Mouse (Mus musculus) stomach, embryonic 16.5 days (tissue): Measurements from ENCODE around the gene Casc3. TPM values are rescaled to one million over a fixed set of nuclear protein-coding genes. Genes with fewer than 3 reads are reported as not detected.

Source experiments
- ATAC-seq: fragments of 200-750 bp; cut with Nextera tagmentation; 2 replicates; pipeline ENCODE4 v1.8.0; 2017; ENCODE audit warnings: moderate number of reproducible peaks, moderate TSS enrichment; ENCODE audit not compliant: insufficient read depth, low FRiP score
- H3K27ac ChIP-seq: fragments of 300-500 bp; sonication (generic); 2 replicates; pipeline ENCODE4 v1.5.1; 2014; ENCODE audit warnings: low read length
- H3K27me3 ChIP-seq: fragments of 300-500 bp; sonication (generic); 2 replicates; pipeline ENCODE4 v1.6.1; 2014; ENCODE audit warnings: low read length, control low read depth, mixed read lengths; ENCODE audit not compliant: control insufficient read depth, insufficient read depth
- H3K36me3 ChIP-seq: fragments of 300-500 bp; sonication (generic); 2 replicates; pipeline ENCODE4 v1.6.1; 2014; ENCODE audit warnings: low read length; ENCODE audit not compliant: control insufficient read depth, insufficient read depth
- H3K4me1 ChIP-seq: fragments of 300-500 bp; sonication (generic); 2 replicates; pipeline ENCODE4 v1.6.1; 2014; ENCODE audit warnings: low read length, control low read depth, mixed read lengths; ENCODE audit not compliant: control insufficient read depth, insufficient read depth
- H3K4me2 ChIP-seq: fragments of 300-500 bp; sonication (generic); 2 replicates; pipeline ENCODE4 v1.6.1; 2014; ENCODE audit warnings: low read depth, low read length, mixed read lengths
- H3K4me3 ChIP-seq: fragments of 300-500 bp; sonication (generic); replicated peaks from 2 replicates; pipeline ENCODE4 v1.5.1; 2014; ENCODE audit warnings: mild to moderate bottlenecking, low read length
- H3K9ac ChIP-seq: fragments of 300-500 bp; sonication (generic); 2 replicates; pipeline ENCODE4 v1.6.1; 2014; ENCODE audit warnings: low read length
- H3K9me3 ChIP-seq: fragments of 300-500 bp; sonication (generic); replicated peaks from 2 replicates; pipeline ENCODE4 v1.6.1; 2016; ENCODE audit warnings: low read length, control low read depth; ENCODE audit not compliant: control insufficient read depth
- WGBS: fragments of 180-500 bp; shearing (Covaris S2); extraction: QIAGEN DNeasy Blood & Tissue Kit; methylation state at CpG from one replicate; pipeline ENCODE4 v1.1.7; 2014; 5-methylcytosine and 5-hydroxymethylcytosine counted together
- polyA plus RNA-seq: library from polyadenylated mRNA; unstranded; fragments of >200 nt; fragmentation: Nextera tagmentation; extraction: Ambion mirVana; gene quantifications from 2 replicates; pipeline ENCODE4 v1.2.1, GENCODE M21; 2015

Gene Casc3
- polyA plus RNA-seq, 1 experiment from 2014 or later = 26.3 TPM

DNA sequence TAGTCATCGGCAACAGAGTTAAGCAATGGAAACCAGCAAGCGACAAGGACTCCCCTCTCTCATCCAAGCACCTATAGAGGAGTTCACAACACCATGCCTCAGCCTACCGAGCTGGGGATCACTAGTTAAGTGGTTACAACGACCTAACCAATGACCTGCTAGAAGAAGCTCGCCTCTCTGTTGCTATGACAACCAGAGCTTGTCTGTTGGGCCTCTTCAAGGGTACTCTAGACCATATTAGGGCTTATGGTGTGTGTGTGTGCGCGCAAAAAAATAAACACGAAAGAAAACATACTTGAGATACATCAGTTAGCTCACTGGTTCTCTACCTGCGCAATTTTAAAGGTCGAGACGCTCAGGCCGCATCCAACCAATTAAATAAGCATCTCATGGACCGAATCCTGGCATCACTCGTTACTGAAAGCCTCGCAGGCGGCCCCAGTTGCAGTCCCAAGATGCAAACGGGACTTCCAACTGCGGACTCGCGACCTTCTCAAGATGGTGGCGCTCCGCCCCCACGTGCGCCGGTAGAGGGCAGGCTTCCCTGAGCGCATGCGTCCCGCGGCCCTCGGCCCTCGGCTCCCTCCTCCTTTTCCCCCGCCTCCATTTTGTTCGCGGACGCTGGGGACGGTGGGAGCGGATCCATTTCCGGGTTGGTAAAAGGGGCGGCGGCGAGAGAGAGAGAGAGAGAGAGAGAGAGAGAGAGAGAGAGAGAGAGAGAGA, 58.5 kb downstream of the Casc3 start, which contains the start of gene Wipf2:
Wipf2 (plus strand) TSS at position 611 of the 723 bp plus-strand sequence.
- H3K27ac ChIP-seq = peak within 1 kb of the TSS; percentile 87
- 0 out of 2 replicates have a peak, but pooled peaks cover 7% of the 10 kb centered on the region for H3K36me3 ChIP-seq
- no peaks in the 10 kb centered on the region for H3K27me3 ChIP-seq
- H3K9me3 ChIP-seq = no peaks in the 10 kb centered on the region
- peaks cover 11% of the 10 kb centered on the region; the same call in 1 of the 2 replicates for H3K4me1 ChIP-seq
- peak; percentile 93 for ATAC-seq
- peak within 1 kb of the TSS; percentile 85 for H3K4me2 ChIP-seq
- H3K9ac ChIP-seq = peak within 1 kb of the TSS; percentile 90
- 6% methylated on average over 38 of the region's 41 CpGs for WGBS
- peak within 1 kb of the TSS; percentile 72 for H3K4me3 ChIP-seq

DNA sequence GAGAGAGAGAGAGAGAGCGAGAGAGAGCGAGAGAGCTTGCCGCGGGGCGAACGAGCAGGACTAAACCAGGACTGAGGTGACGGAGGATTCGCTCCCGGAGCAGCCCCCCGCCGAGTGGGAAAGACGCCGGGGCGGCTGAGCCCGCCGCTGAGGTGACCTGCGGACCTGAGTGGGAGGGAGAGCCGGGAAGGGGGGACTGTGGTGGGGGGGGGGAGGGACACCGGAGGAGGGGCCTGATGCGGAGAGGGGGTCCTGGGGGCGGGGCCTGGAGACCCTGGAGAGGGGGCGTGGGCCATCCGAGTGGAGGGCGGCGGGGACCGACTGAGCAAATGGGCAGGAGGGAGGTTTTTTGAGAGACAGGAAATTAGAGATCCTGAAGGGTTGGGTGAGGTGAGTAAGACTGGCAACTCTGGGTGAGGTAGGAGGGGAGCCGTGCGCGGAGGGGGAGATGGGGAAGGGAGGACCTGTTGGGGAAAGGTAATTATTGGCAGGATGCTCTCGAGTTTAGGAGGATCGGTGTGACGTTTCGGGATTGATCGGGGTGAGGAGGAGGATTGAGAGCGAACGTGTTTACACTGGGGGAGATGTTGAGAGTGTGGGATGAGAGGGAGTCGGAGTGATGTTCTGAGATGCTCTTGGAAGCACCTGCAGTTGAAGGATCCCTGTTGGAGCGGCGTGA, 59.2 kb downstream of the Casc3 start:
- Histone ChIP-seq H3K27ac (peak overlapping the region; percentile 87), H3K9ac (peak overlapping the region; percentile 90), H3K4me1 (peaks cover 11% of the 10 kb centered on the region; the same call in 1 of the 2 replicates), H3K4me2 (peak overlapping the region; percentile 77), H3K4me3 (peak overlapping the region; percentile 72), H3K27me3 (no peaks in the 10 kb centered on the region), H3K36me3 (0 out of 2 replicates have a peak, but pooled peaks cover 7% of the 10 kb centered on the region), H3K9me3 (no peaks in the 10 kb centered on the region)
- under 1% methylated on average over 38 of the region's 39 CpGs for WGBS
- peak; percentile 65 for ATAC-seq

DNA sequence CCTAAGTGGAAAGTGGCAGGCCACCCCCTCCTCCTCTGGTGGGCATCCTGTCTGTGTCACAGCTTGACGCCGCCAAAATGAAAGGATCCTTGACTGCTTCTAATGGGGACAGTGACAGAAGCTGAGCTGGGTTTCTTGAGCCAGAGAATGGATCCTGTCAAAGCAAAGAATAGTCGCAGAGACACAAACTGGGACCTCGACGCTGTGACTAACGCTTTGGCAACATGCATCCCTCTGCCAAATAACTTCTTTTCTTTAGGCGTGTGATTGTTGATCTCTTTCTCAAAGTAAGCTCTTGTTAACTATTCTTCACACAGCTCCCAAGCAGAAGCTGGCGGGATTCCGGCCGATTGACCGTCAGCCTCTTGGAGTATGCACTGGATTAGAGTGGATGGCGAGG, 62.6 kb downstream of the Casc3 start:
- ATAC-seq = no peak

DNA sequence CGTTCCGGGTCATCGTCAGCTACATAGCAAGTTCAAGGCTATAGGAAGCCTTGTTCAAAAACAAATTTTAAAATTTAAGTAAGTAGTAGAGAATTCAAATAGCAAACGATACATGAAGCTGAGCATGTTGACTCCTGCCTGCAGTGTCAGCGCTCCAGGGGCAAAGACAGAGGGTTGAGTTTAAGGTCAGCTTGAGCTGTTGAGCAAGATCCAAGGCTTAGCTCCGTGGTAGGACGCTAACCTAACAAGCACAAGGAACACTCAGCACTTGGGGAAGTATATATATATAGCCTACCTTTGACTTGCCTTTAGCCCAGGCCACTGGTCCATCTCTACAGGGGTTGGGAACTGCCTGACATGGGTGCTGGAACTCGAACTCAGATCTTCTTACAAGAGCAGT, 65.2 kb downstream of the Casc3 start:
- 83% methylated on average over 8 of the region's 8 CpGs for WGBS
- peaks cover 5% of the 10 kb centered on the region; the same call in 1 of the 2 replicates for H3K4me1 ChIP-seq
- H3K4me3 ChIP-seq = no peak overlapping the region
- H3K36me3 ChIP-seq = 0 out of 2 replicates have a peak, but pooled peaks cover 10% of the 10 kb centered on the region
- H3K4me2 ChIP-seq = no peak overlapping the region
- no peak overlapping the region for H3K9ac ChIP-seq
- ATAC-seq = no peak
- no peak overlapping the region for H3K27ac ChIP-seq
- no peaks in the 10 kb centered on the region for H3K9me3 ChIP-seq
- H3K27me3 ChIP-seq = no peaks in the 10 kb centered on the region

More for the DNA sequence above, 62.6 kb downstream of the Casc3 start:
- H3K27ac ChIP-seq = no peak overlapping the region
- no peak overlapping the region for H3K9ac ChIP-seq
- H3K27me3 ChIP-seq = no peaks in the 10 kb centered on the region
- H3K4me1 ChIP-seq = peaks cover 17% of the 10 kb centered on the region; the same call in 1 of the 2 replicates
- no peaks in the 10 kb centered on the region for H3K9me3 ChIP-seq
- no peak overlapping the region for H3K4me3 ChIP-seq
- WGBS = 90% methylated on average over 12 of the region's 12 CpGs
- no peak overlapping the region for H3K4me2 ChIP-seq
- 0 out of 2 replicates have a peak, but pooled peaks cover 10% of the 10 kb centered on the region for H3K36me3 ChIP-seq

DNA sequence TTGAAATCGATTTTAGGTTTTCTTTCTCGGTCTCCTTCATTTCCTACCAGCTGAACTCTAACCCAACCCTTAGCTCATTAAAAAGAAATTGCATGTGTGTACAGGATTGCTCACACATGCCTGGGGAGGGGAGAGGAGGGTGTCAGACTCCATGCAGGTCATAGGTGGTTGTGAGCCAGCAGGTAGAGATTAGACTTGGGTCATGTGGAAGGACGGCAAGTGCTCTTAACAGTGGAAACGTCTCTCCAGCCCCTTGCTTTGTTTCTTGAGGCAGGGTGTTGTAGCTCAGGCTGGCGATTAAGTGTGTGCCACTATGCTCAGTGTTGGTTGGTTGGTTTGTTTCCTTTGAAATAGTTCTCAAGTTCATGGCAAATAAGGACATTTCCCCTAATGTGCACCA, 66.1 kb downstream of the Casc3 start:
- H3K9ac ChIP-seq = no peak overlapping the region
- H3K4me3 ChIP-seq = no peak overlapping the region
- H3K9me3 ChIP-seq = no peaks in the 10 kb centered on the region
- 0 out of 2 replicates have a peak, but pooled peaks cover 10% of the 10 kb centered on the region for H3K36me3 ChIP-seq
- no peak overlapping the region for H3K4me2 ChIP-seq
- no peak overlapping the region for H3K27ac ChIP-seq
- peaks cover 5% of the 10 kb centered on the region; the same call in 1 of the 2 replicates for H3K4me1 ChIP-seq
- no peaks in the 10 kb centered on the region for H3K27me3 ChIP-seq
- no peak for ATAC-seq
- WGBS = 73% methylated on average over 5 of the region's 5 CpGs

DNA sequence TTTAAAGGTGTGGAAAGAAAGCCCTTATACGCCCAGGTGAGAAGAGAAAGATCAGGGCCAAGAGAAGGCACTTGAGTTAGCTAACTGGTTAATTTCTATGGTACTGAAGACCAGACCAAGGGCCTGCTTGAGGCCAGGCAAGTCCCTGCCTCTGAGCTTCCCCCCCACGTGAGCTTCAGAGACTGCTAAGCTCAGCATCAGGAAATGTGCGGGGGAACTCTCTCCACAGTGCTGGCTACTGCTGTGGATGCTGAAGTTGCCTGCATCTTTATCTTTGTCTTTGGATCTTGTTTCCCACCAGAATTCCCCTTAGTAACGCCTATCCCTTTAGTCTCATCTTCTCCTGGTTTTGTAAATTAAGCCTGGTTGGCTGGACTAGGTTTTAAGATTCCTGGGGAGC, 66.7 kb downstream of the Casc3 start:
- 0 out of 2 replicates have a peak, but pooled peaks cover 10% of the 10 kb centered on the region for H3K36me3 ChIP-seq
- no peak for ATAC-seq
- no peak overlapping the region for H3K4me3 ChIP-seq
- H3K4me1 ChIP-seq = peaks cover 5% of the 10 kb centered on the region; the same call in 1 of the 2 replicates
- no peak overlapping the region for H3K9ac ChIP-seq
- no peaks in the 10 kb centered on the region for H3K27me3 ChIP-seq
- 71% methylated on average over 4 of the region's 4 CpGs for WGBS
- no peak overlapping the region for H3K4me2 ChIP-seq
- no peak overlapping the region for H3K27ac ChIP-seq
- H3K9me3 ChIP-seq = no peaks in the 10 kb centered on the region

DNA sequence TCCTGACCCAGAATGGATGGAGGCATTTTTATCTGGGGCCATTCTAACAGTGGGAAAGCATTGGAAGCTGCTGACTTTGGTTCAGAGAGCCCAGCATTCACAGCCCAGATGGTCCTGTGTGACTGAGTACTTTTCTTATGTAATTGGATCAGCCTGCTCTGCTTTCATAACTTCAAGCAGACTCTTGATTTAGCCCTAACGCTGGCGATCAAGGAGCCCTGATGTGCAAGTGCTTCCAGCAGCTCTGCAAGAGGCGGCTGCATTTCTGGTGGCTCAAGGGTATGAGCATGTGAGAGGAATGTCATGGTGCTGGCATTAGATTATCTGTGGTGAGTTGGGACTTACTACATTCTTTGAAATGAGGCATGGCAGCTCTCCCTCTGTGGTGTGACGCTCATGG, 67.3 kb downstream of the Casc3 start:
- WGBS = 73% methylated on average over 4 of the region's 4 CpGs
- Histone ChIP-seq H3K27me3 (no peaks in the 10 kb centered on the region), H3K9me3 (no peaks in the 10 kb centered on the region), H3K4me2 (no peak overlapping the region), H3K4me3 (no peak overlapping the region), H3K27ac (no peak overlapping the region), H3K36me3 (0 out of 2 replicates have a peak, but pooled peaks cover 10% of the 10 kb centered on the region), H3K4me1 (peaks cover 5% of the 10 kb centered on the region; the same call in 1 of the 2 replicates), H3K9ac (no peak overlapping the region)
- no peak for ATAC-seq

DNA sequence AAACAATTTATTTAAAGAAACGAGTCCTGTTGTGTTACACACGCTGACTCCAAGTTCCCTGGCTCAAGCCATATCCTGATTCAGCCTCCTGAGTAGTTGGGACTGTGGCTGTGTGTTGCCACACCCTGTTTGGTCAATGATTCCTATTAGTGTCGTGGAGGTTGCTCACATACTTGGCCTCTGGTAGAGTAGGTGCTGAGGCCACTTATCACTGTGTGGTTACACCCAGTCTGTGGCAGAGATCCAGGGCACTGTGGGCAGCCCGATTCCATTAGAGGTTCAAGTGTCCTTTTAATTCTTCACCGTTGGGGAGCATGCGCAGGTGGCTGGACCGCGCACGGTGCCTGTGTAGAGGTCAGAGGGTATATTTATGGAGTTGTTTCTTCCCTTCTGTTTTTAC, 69.2 kb downstream of the Casc3 start:
- 78% methylated on average over 9 of the region's 9 CpGs for WGBS
- Histone ChIP-seq H3K27me3 (no peaks in the 10 kb centered on the region), H3K4me3 (no peak overlapping the region), H3K4me1 (peaks cover 5% of the 10 kb centered on the region; the same call in 1 of the 2 replicates), H3K9me3 (no peaks in the 10 kb centered on the region), H3K36me3 (0 out of 2 replicates have a peak, but pooled peaks cover 3% of the 10 kb centered on the region), H3K9ac (no peak overlapping the region), H3K4me2 (no peak overlapping the region), H3K27ac (0 out of 2 replicates have a peak overlapping the region, but pooled peaks have one; percentile 12)
- peak; percentile 83; the same call in 1 of the 2 replicates for ATAC-seq

DNA sequence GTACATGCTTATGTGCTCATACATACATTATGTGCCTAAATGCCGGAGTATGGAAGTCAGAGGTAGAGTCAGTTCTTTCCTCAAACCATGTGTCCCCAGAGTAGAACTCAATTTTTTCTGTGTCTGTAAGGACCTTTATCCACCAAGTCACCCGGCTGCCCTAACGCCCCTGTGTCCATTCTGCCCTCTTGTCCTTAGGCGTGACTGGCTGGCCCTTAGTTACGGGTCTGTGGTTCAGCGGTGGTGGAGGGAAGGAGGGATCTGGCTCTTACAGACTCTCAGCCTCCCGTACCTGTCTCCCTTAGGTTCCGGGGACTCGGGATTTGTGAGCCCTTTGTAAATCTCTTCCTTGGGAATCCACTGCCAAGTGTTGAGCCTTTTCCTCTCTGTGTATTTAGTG, 72.3 kb downstream of the Casc3 start:
- 76% methylated on average over 9 of the region's 9 CpGs for WGBS

More for the DNA sequence above, 72.3 kb downstream of the Casc3 start:
- no peak overlapping the region for H3K27ac ChIP-seq
- H3K9me3 ChIP-seq = no peaks in the 10 kb centered on the region
- H3K4me2 ChIP-seq = no peak overlapping the region
- no peaks in the 10 kb centered on the region for H3K27me3 ChIP-seq
- no peak overlapping the region for H3K4me3 ChIP-seq
- H3K9ac ChIP-seq = no peak overlapping the region
- H3K4me1 ChIP-seq = no peaks in the 10 kb centered on the region; the same call in 1 of the 2 replicates
- H3K36me3 ChIP-seq = no peaks in the 10 kb centered on the region
- ATAC-seq = no peak
